Mouse (Mus musculus): ENCODE measurements at regions not wholly inside any gene's neighbourhood (a gene's known extent, or its start where the extent isn't known, plus 50 kb on each side); places are given as distances from the start of the nearest gene placed in this dataset.
A peak's percentile ranks its signal among the peaks of the same experiment; 100 is the strongest.

GRCm38 (mm10) chr6:31061813-31062212, 102.9 kb upstream of the Klf14 start:
- no peak for DNase-seq (ENCODE audit: low read depth, low spot score)

- no peak for DNase-seq (ENCODE audit: low read depth, low spot score)
These were observed 106.5 kb upstream of the Klf14 start for GRCm38 (mm10) chr6:31065419-31065818.

GRCm38 (mm10) chr6:31066861-31067260, 108.0 kb upstream of the Klf14 start:
- no peak for DNase-seq (ENCODE audit: low read depth, low spot score)

GRCm38 (mm10) chr6:31067453-31067852, 108.6 kb upstream of the Klf14 start:
- DNase-seq (ENCODE audit: low read depth, low spot score) = no peak

- no peak for DNase-seq (ENCODE audit: low read depth, low spot score)
These were observed 110.4 kb upstream of the Klf14 start for GRCm38 (mm10) chr6:31069243-31069642.

GRCm38 (mm10) chr6:31070537-31070936, 111.7 kb upstream of the Klf14 start:
- DNase-seq (ENCODE audit: low read depth, low spot score) = no peak

- no peak for DNase-seq (ENCODE audit: low read depth, low spot score)
These were observed 112.1 kb upstream of the Klf14 start for GRCm38 (mm10) chr6:31070966-31071365.

GRCm38 (mm10) chr6:31072072-31072471, 113.2 kb upstream of the Klf14 start:
- no peak for DNase-seq (ENCODE audit: low read depth, low spot score)

- no peak for DNase-seq (ENCODE audit: low read depth, low spot score)
These were observed 113.7 kb upstream of the Klf14 start for GRCm38 (mm10) chr6:31072559-31072958.

- no peak for DNase-seq (ENCODE audit: low read depth, low spot score)
These were observed 114.5 kb upstream of the Klf14 start for GRCm38 (mm10) chr6:31073338-31073737.

- DNase-seq (ENCODE audit: low read depth, low spot score) = no peak
These were observed 115.5 kb upstream of the Klf14 start for GRCm38 (mm10) chr6:31074394-31074793.

GRCm38 (mm10) chr6:31075209-31075571, 116.3 kb upstream of the Klf14 start:
- no peak for DNase-seq (ENCODE audit: low read depth, low spot score)

- peak; percentile 86 for DNase-seq (ENCODE audit: low read depth, low spot score)
These were observed 116.9 kb upstream of the Klf14 start for GRCm38 (mm10) chr6:31075572-31076477.

GRCm38 (mm10) chr6:31076478-31076834, 117.6 kb upstream of the Klf14 start:
- DNase-seq (ENCODE audit: low read depth, low spot score) = no peak

GRCm38 (mm10) chr6:31077216-31077615, 118.3 kb upstream of the Klf14 start:
- no peak for DNase-seq (ENCODE audit: low read depth, low spot score)

GRCm38 (mm10) chr6:31077779-31078178, 118.9 kb upstream of the Klf14 start:
- no peak for DNase-seq (ENCODE audit: low read depth, low spot score)

GRCm38 (mm10) chr6:31078413-31078812, 119.5 kb upstream of the Klf14 start:
- DNase-seq (ENCODE audit: low read depth, low spot score) = peak; percentile 75

- DNase-seq (ENCODE audit: low read depth, low spot score) = no peak
These were observed 120.8 kb upstream of the Klf14 start for GRCm38 (mm10) chr6:31079586-31080259.

GRCm38 (mm10) chr6:31080279-31080678, 121.4 kb upstream of the Klf14 start:
- no peak for DNase-seq (ENCODE audit: low read depth, low spot score)

- DNase-seq (ENCODE audit: low read depth, low spot score) = no peak
These were observed 121.8 kb upstream of the Klf14 start for GRCm38 (mm10) chr6:31080691-31081090.

- no peak for DNase-seq (ENCODE audit: low read depth, low spot score)
These were observed 122.4 kb upstream of the Klf14 start for GRCm38 (mm10) chr6:31081238-31081637.

GRCm38 (mm10) chr6:31081988-31082387, 123.1 kb upstream of the Klf14 start:
- no peak for DNase-seq (ENCODE audit: low read depth, low spot score)

All from ZHBTc4 (cell line).